Mouse (Mus musculus): ENCODE results near the gene Cox6a1. TPM values are rescaled to one million over a fixed set of nuclear protein-coding genes. Genes with fewer than 3 reads are reported as not detected.

Cox6a1 gene
- polyA plus RNA-seq, 1 experiment = 5,347 TPM

GRCm38 (mm10) chr5:115296347-115296746, 52.4 kb downstream of the Cox6a1 start:
- H3K4me1 ChIP-seq (ENCODE audit: control insufficient read depth, insufficient read depth, insufficient read length, low read length) = peaks cover 2% of the 10 kb centered on the region; the same call in 1 of the 2 replicates
- no peak overlapping the region for H3K27ac ChIP-seq (replicated peaks; ENCODE audit: low read depth, low read length)
- H3K4me3 ChIP-seq (ENCODE audit: insufficient read depth, low read depth, low read length) = no peak overlapping the region

Other genes starting within 250 kb of the Cox6a1 start
- 345 and 375 TPM in 2 replicates for gene Acads, start 229.6 kb downstream of the Cox6a1 start, polyA plus RNA-seq (2012; ENCODE audit: insufficient read depth, insufficient read length, missing spikeins)
- 9.4 and 11.0 TPM in 2 replicates for gene Unc119b, start 214.0 kb downstream of the Cox6a1 start, polyA plus RNA-seq (2012; ENCODE audit: insufficient read depth, insufficient read length, missing spikeins)
- 49.5 and 76.9 TPM in 2 replicates for gene Mlec, start 190.8 kb downstream of the Cox6a1 start, polyA plus RNA-seq (2012; ENCODE audit: insufficient read depth, insufficient read length, missing spikeins)
- gene Cabp1, start 154.6 kb downstream of the Cox6a1 start, polyA plus RNA-seq (2012; ENCODE audit: insufficient read depth, insufficient read length, missing spikeins) = 1.0 and 1.3 TPM in 2 replicates
- 187 and 188 TPM in 2 replicates for gene Pop5, start 113.1 kb downstream of the Cox6a1 start, polyA plus RNA-seq (2012; ENCODE audit: insufficient read depth, insufficient read length, missing spikeins)
- 122 and 124 TPM in 2 replicates for gene Rnf10, start 76.1 kb downstream of the Cox6a1 start, polyA plus RNA-seq (2012; ENCODE audit: insufficient read depth, insufficient read length, missing spikeins)
- 95.7 and 103 TPM in 2 replicates for gene Coq5, start 69.3 kb downstream of the Cox6a1 start, polyA plus RNA-seq (2012; ENCODE audit: insufficient read depth, insufficient read length, missing spikeins)
- gene Dynll1, start 48.0 kb downstream of the Cox6a1 start, polyA plus RNA-seq (2012; ENCODE audit: insufficient read depth, insufficient read length, missing spikeins) = 93.6 and 365 TPM in 2 replicates
- gene Srsf9, start 21.8 kb downstream of the Cox6a1 start, polyA plus RNA-seq (2012; ENCODE audit: insufficient read depth, insufficient read length, missing spikeins) = 40.6 and 50.7 TPM in 2 replicates
- gene Gatc, start 7.8 kb downstream of the Cox6a1 start, polyA plus RNA-seq (2012; ENCODE audit: insufficient read depth, insufficient read length, missing spikeins) = 35.7 and 45.5 TPM in 2 replicates
- gene Triap1, start 7.8 kb downstream of the Cox6a1 start, polyA plus RNA-seq (2012; ENCODE audit: insufficient read depth, insufficient read length, missing spikeins) = 33.2 and 38.6 TPM in 2 replicates
- 1.1 TPM in 1 of 2 replicates, not detected in the other for gene Msi1, start 80.6 kb upstream of the Cox6a1 start, polyA plus RNA-seq (2012; ENCODE audit: insufficient read depth, insufficient read length, missing spikeins)
- not detected in 2 replicates for gene Pla2g1b, start 117.3 kb upstream of the Cox6a1 start, polyA plus RNA-seq (2012; ENCODE audit: insufficient read depth, insufficient read length, missing spikeins)
- gene Sirt4, start 135.7 kb upstream of the Cox6a1 start, polyA plus RNA-seq (2012; ENCODE audit: insufficient read depth, insufficient read length, missing spikeins) = 11.4 and 18.4 TPM in 2 replicates
- 10.6 and 12.2 TPM in 2 replicates for gene Pxn, start 157.7 kb upstream of the Cox6a1 start, polyA plus RNA-seq (2012; ENCODE audit: insufficient read depth, insufficient read length, missing spikeins)
- gene Rplp0, start 210.5 kb upstream of the Cox6a1 start, polyA plus RNA-seq (2012; ENCODE audit: insufficient read depth, insufficient read length, missing spikeins) = 575 and 685 TPM in 2 replicates
- gene Gcn1l1, start 216.3 kb upstream of the Cox6a1 start, polyA plus RNA-seq (2012; ENCODE audit: insufficient read depth, insufficient read length, missing spikeins) = 9.9 and 15.0 TPM in 2 replicates